Mouse (Mus musculus): ENCODE data around the gene Fbln7. TPM values are rescaled to one million over a fixed set of nuclear protein-coding genes. Genes with fewer than 3 reads are reported as not detected.

Fbln7 gene
- polyA plus RNA-seq, 1 experiment from 2014 or later = 1.2 TPM

Small RNA genes lying within 50 kb of the gene (microRNA-seq; reads per million reads assigned to microRNA genes)
- not detected for gene Gm22859

Other genes with a start within 250 kb of the Fbln7 start
- gene Anapc1, start 175.6 kb upstream of the Fbln7 start, polyA plus RNA-seq (2016; fragmentation: Nextera tagmentation; extraction: Ambion mirVana) = 85.7 and 96.3 TPM in 2 replicates
- gene Mertk, start 164.0 kb upstream of the Fbln7 start, polyA plus RNA-seq (2016; fragmentation: Nextera tagmentation; extraction: Ambion mirVana) = 14.5 and 22.3 TPM in 2 replicates
- 24.6 and 28.3 TPM in 2 replicates for gene Tmem87b, start 44.9 kb upstream of the Fbln7 start, polyA plus RNA-seq (2016; fragmentation: Nextera tagmentation; extraction: Ambion mirVana)
- gene Zc3h8, start 81.1 kb downstream of the Fbln7 start, polyA plus RNA-seq (2016; fragmentation: Nextera tagmentation; extraction: Ambion mirVana) = 8.8 and 9.4 TPM in 2 replicates
- gene Zc3h6, start 104.4 kb downstream of the Fbln7 start, polyA plus RNA-seq (2016; fragmentation: Nextera tagmentation; extraction: Ambion mirVana) = 1.1 and 2.2 TPM in 2 replicates
- gene Gm10762, start 104.7 kb downstream of the Fbln7 start, polyA plus RNA-seq (2016; fragmentation: Nextera tagmentation; extraction: Ambion mirVana) = 14.3 and 21.7 TPM in 2 replicates
- 0.08 TPM in 1 of 2 replicates, not detected in the other for gene Vinac1, start 185.2 kb downstream of the Fbln7 start, polyA plus RNA-seq (2016; fragmentation: Nextera tagmentation; extraction: Ambion mirVana)
- gene Ttl, start 203.0 kb downstream of the Fbln7 start, polyA plus RNA-seq (2016; fragmentation: Nextera tagmentation; extraction: Ambion mirVana) = 16.5 and 19.8 TPM in 2 replicates
- 48.8 and 53.4 TPM in 2 replicates for gene Polr1b, start 238.0 kb downstream of the Fbln7 start, polyA plus RNA-seq (2016; fragmentation: Nextera tagmentation; extraction: Ambion mirVana)

Measured in limb, embryonic 10.5 days (tissue).